Mouse (Mus musculus) stomach, embryonic 15.5 days (tissue): ENCODE results near the gene Cacng2. TPM values are rescaled to one million over a fixed set of nuclear protein-coding genes. Genes with fewer than 3 reads are reported as not detected.

Experiments used
- ATAC-seq: fragments of 200-750 bp; cut with Nextera tagmentation; 2 replicates; pipeline ENCODE4 v1.8.0; 2017; ENCODE audit warnings: low read depth, moderate number of reproducible peaks, moderate TSS enrichment; ENCODE audit not compliant: insufficient read depth, low FRiP score
- H3K27ac ChIP-seq: fragments of 300-500 bp; sonication (generic); 2 replicates; pipeline ENCODE4 v1.5.1; 2015; ENCODE audit warnings: mild to moderate bottlenecking, inconsistent platforms
- H3K27me3 ChIP-seq: fragments of 300-500 bp; sonication (generic); replicated peaks from 2 replicates; pipeline ENCODE4 v1.6.1; 2015; ENCODE audit warnings: inconsistent platforms
- H3K36me3 ChIP-seq: fragments of 300-500 bp; sonication (generic); 2 replicates; pipeline ENCODE4 v1.6.1; 2015; ENCODE audit warnings: inconsistent platforms
- H3K4me1 ChIP-seq: fragments of 300-500 bp; sonication (generic); 2 replicates; pipeline ENCODE4 v1.6.1; 2015; ENCODE audit warnings: inconsistent platforms
- H3K4me2 ChIP-seq: fragments of 300-500 bp; sonication (generic); 2 replicates; pipeline ENCODE4 v1.6.1; 2015; ENCODE audit warnings: mild to moderate bottlenecking, inconsistent platforms
- H3K4me3 ChIP-seq: fragments of 300-500 bp; sonication (generic); replicated peaks from 2 replicates; pipeline ENCODE4 v1.5.1; 2015; ENCODE audit warnings: inconsistent platforms
- H3K9ac ChIP-seq: fragments of 300-500 bp; sonication (generic); 2 replicates; pipeline ENCODE4 v1.6.1; 2015; ENCODE audit warnings: inconsistent platforms
- H3K9me3 ChIP-seq: fragments of 300-500 bp; sonication (generic); 2 replicates; pipeline ENCODE4 v1.6.1; 2016; ENCODE audit warnings: inconsistent platforms
- WGBS: fragments of 180-500 bp; shearing (Covaris S2); methylation state at CpG from one replicate; pipeline ENCODE4 v1.1.7; 2015; 5-methylcytosine and 5-hydroxymethylcytosine counted together
- polyA plus RNA-seq: library from polyadenylated mRNA; unstranded; fragments of >200 nt; fragmentation: Nextera tagmentation; extraction: Ambion mirVana; gene quantifications from 2 replicates; pipeline ENCODE4 v1.2.1, GENCODE M21; 2015

Cacng2 gene
- polyA plus RNA-seq, 1 experiment from 2014 or later, result 0.13 TPM

DNA sequence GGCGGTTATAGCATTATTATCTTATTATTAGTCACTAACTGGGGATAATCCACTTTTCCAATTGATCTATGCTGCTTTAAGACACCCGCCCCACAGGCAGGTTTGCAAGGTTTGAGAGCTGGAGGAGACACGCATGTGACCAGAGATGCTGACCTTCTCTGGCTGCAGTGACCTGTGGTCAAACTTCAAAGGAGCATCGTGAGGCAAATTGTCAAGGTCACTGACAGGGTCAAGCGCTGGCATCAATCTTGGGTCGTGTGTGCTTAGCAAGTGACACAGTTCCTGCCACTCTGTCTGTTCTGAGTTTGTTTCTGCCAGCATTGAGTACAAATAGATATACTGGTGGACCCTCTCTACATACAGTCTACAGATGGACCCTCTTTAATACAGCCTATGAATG is 14.8 kb upstream of the Cacng2 start:
- WGBS, result 27% methylated on average over 6 of the region's 6 CpGs
- H3K9ac ChIP-seq, result no peak overlapping the region
- H3K9me3 ChIP-seq, result no peaks in the 10 kb centered on the region
- no peak for ATAC-seq
- H3K4me1 ChIP-seq, result no peaks in the 10 kb centered on the region
- H3K27me3 ChIP-seq, result no peaks in the 10 kb centered on the region
- no peaks in the 10 kb centered on the region for H3K36me3 ChIP-seq
- no peak overlapping the region for H3K4me2 ChIP-seq
- no peak overlapping the region for H3K27ac ChIP-seq
- no peak overlapping the region for H3K4me3 ChIP-seq

DNA sequence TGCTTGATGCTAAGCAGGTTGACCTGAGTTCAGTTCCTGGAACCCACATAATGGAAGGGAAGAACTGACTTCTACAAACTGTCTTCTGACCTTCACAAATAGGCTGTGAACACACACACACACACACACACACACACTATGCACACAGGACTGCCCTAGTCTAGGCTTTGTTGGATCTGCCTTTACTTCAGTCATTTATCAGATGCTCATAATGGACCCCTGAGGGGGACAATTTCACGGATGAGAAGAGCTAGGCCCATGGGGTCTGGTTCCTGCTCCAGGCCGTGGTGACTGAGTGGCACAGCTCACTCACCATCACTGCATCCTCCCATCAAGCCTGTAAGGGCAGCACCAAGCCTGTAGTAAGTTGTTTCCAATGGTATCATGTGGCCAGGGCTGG is 13.6 kb upstream of the Cacng2 start:
- 59% methylated on average over 2 of the region's 2 CpGs for WGBS
- no peak for ATAC-seq
- no peak overlapping the region for H3K9ac ChIP-seq

DNA sequence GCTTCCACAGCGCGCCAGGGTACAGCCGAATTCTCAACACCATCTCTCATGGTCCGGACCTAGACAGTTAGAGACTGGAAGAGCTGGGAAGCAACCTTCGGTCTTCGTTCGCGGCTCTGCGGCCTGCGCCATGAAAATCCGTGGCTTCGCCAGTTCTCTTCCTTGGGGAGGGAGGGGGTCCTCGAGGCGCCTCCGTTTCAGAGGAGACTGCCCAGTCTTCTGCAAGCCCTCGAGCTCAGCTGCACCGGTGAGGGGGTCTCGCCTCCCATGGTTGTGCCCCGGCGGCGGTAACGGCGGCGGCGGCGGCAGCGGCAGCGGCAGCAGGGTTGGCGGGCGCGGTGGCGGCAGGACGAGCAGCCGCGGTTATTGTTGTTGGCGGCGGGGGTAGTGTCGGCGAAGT is 580 bp downstream of the Cacng2 start:
- Histone ChIP-seq H3K4me3 (peak overlapping the region; percentile 26), H3K27ac (no peak overlapping the region), H3K36me3 (no peaks in the 10 kb centered on the region), H3K4me1 (peaks cover 5% of the 10 kb centered on the region; the same call in 1 of the 2 replicates), H3K9me3 (no peaks in the 10 kb centered on the region), H3K4me2 (peak overlapping the region; percentile 56), H3K27me3 (peaks cover 16% of the 10 kb centered on the region), H3K9ac (no peak overlapping the region)
- WGBS, result 6% methylated on average over 37 of the region's 39 CpGs
- no peak for ATAC-seq

More for the DNA sequence above, 13.6 kb upstream of the Cacng2 start:
- no peaks in the 10 kb centered on the region for H3K36me3 ChIP-seq
- no peak overlapping the region for H3K4me3 ChIP-seq
- no peak overlapping the region for H3K27ac ChIP-seq
- H3K4me2 ChIP-seq, result no peak overlapping the region
- H3K9me3 ChIP-seq, result no peaks in the 10 kb centered on the region
- no peaks in the 10 kb centered on the region for H3K4me1 ChIP-seq
- no peaks in the 10 kb centered on the region for H3K27me3 ChIP-seq

DNA sequence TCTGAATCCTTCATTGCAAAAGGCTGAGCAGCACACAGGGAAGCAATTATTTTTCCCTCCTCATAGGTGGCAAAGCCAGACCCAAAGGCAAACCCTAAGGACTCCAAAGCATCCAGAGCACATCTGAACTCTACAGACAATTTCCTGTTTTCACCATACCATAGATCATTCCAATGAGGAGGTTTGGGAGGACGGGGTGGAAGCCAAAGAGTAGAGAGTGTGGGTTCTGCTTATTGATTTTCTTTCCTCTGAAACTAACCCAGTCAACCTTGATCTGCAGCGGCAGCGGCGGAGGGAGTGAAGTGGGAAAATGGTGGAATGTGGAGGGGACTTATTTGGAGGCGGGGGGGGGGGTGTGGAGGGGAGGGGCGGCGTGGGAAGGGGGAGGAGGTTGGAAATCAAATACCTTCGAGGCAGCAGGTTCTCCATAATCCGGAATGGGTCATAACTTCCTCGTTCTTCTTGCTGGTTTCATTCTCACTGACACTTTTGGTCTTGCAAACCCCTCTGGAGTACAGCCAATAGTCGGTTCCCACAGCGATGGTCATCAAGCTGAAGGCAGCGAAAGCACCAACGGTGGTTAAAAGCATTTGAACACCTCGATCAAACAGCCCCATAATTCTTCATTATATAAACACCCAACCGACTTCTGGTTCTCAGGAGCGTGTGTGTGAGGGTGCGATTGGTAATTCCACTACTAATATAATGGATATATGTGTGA is 1.4 kb downstream of the Cacng2 start:
- no peak overlapping the region for H3K27ac ChIP-seq
- no peak overlapping the region for H3K9ac ChIP-seq
- H3K36me3 ChIP-seq, result no peaks in the 10 kb centered on the region
- peaks cover 5% of the 10 kb centered on the region; the same call in 1 of the 2 replicates for H3K4me1 ChIP-seq
- no peak overlapping the region for H3K4me3 ChIP-seq
- no peaks in the 10 kb centered on the region for H3K9me3 ChIP-seq
- WGBS, result 68% methylated on average over 17 of the region's 18 CpGs
- H3K4me2 ChIP-seq, result no peak overlapping the region
- no peak for ATAC-seq
- peaks cover 19% of the 10 kb centered on the region for H3K27me3 ChIP-seq

DNA sequence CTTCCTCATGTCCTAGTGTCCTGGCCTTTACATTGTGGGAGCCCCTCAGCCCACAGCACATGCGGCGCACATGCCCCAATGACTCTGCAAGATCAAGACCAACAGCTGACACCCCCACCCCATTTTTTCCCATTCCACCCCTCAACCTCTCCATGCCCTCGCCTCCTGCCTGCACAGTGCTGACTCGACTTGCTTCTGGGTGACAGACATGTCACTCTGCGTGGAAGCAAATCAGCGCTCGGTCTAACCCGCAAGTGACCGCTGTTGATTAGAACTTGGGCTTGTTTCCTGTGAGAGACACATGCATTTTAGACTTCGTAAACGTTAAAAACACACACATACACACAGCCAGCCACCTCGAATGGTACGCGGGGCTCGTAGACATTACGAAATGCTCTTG is 2.1 kb downstream of the Cacng2 start:
- peaks cover 5% of the 10 kb centered on the region; the same call in 1 of the 2 replicates for H3K4me1 ChIP-seq
- H3K9ac ChIP-seq, result no peak overlapping the region
- WGBS, result 87% methylated on average over 16 of the region's 16 CpGs
- H3K36me3 ChIP-seq, result no peaks in the 10 kb centered on the region
- no peak overlapping the region for H3K4me3 ChIP-seq
- peaks cover 19% of the 10 kb centered on the region for H3K27me3 ChIP-seq
- ATAC-seq, result no peak
- H3K4me2 ChIP-seq, result no peak overlapping the region
- no peaks in the 10 kb centered on the region for H3K9me3 ChIP-seq
- H3K27ac ChIP-seq, result no peak overlapping the region

DNA sequence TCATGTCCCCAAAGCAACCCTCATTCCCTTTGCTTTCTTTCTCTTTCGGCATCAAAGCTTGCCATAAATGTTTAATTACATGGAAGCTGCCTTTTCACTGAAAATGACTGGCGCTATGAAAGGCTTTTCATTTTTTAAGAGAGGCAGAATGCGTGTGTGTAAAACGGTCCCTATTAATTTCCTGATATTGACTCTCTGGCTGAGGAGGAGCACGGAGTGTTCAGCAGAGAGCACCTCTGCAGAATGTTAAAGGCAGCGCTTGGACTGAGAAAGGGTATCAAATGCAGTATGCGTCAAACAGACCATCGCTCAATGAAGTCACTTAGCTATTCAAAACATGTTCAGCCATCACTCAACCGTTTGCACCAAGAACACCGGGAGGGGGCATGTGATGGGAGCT is 2.9 kb downstream of the Cacng2 start:
- no peak for ATAC-seq
- Histone ChIP-seq H3K36me3 (no peaks in the 10 kb centered on the region), H3K9ac (no peak overlapping the region), H3K4me1 (peaks cover 5% of the 10 kb centered on the region; the same call in 1 of the 2 replicates), H3K9me3 (no peaks in the 10 kb centered on the region), H3K27ac (no peak overlapping the region), H3K4me2 (no peak overlapping the region), H3K27me3 (peaks cover 19% of the 10 kb centered on the region), H3K4me3 (no peak overlapping the region)
- WGBS, result 83% methylated on average over 10 of the region's 10 CpGs

DNA sequence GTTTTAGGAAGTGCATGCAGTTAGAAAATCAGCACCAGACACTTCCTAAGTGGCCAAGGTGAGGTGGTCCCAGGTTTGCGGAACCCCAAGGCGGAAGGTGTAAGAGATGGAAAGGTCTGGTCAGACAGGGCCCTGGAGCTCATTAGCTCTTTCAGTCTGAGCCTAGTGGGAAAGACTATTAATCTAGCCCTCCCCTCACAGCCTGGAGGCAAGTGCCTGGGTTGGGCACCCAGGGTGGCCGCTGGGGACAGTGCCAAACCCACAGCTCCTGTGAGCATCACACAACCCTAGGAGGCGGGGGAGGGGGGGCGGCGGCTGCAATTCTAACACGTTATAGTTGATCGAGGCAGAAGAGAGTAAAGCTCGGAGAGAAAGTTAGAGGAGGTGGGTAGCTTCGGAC is 3.6 kb downstream of the Cacng2 start:
- Histone ChIP-seq H3K9me3 (no peaks in the 10 kb centered on the region), H3K4me3 (no peak overlapping the region), H3K27ac (no peak overlapping the region), H3K27me3 (peaks cover 19% of the 10 kb centered on the region), H3K36me3 (no peaks in the 10 kb centered on the region), H3K4me2 (no peak overlapping the region), H3K9ac (no peak overlapping the region), H3K4me1 (peaks cover 5% of the 10 kb centered on the region; the same call in 1 of the 2 replicates)
- 65% methylated on average over 10 of the region's 10 CpGs for WGBS
- ATAC-seq, result no peak

DNA sequence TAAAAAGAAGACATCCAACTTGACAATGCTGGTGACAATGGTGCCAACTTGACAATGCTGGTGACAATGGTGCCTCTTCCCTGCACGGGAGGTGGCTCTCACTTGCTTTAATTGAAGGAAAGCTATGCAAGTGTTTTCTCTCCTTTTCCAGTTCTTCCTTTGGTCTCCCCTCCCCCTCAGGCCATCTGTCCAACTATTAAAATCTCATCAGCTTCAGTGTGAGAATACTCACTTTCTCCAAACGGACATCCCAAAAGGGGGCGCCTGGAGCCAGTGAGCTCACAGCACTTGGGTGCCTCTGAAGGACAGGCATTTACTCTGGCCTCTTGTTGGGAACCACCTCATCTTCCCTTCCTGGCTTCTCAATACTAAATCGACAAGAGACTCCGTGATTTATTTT is 20.3 kb downstream of the Cacng2 start:
- Histone ChIP-seq H3K9ac (no peak overlapping the region), H3K4me1 (no peaks in the 10 kb centered on the region), H3K36me3 (no peaks in the 10 kb centered on the region), H3K9me3 (no peaks in the 10 kb centered on the region), H3K4me2 (no peak overlapping the region), H3K27ac (no peak overlapping the region), H3K4me3 (no peak overlapping the region), H3K27me3 (no peaks in the 10 kb centered on the region)
- 50% methylated on average over 5 of the region's 5 CpGs for WGBS
- no peak for ATAC-seq

DNA sequence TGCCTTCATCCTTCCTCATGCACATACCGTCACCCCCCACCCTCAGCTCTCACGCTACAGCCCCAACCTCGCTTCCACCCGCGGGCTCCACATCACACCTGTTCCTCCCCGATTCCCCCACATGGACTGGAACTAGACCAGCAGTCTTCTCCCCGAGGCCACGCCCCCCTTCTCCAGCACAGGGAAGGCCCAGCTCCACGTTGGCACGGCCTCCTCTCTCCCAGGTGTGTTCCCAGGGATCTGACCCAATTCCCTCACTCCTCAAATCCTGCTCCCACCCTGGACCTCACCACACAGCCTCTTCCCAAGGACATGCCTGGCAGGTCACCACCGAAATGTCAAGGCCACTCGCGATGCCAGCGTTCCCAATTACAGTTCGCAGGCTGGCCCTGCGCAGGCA is 23.8 kb downstream of the Cacng2 start:
- Histone ChIP-seq H3K27ac (no peak overlapping the region), H3K9ac (no peak overlapping the region), H3K27me3 (no peaks in the 10 kb centered on the region), H3K9me3 (no peaks in the 10 kb centered on the region), H3K4me3 (no peak overlapping the region), H3K36me3 (no peaks in the 10 kb centered on the region), H3K4me1 (no peaks in the 10 kb centered on the region), H3K4me2 (no peak overlapping the region)
- 83% methylated on average over 16 of the region's 16 CpGs for WGBS
- no peak for ATAC-seq

DNA sequence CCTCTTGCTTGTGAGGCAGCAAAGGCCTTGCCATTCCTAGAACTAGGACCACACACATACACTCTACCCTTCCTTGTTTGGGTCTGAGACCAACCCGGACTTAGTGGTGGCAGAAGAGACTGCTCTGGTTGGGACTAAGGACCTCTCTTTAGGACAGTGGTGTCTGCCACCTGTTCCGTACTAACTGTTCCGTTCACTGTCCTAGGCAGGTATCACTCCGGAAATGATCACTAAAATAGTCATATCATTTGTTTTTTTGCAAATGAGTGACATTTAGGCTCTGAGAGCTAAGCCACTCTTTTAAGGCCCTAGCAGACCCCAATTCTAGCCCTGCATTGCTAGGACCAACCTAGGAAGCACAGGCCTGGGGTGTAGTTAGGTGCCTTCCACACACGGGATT is 26.2 kb downstream of the Cacng2 start:
- ATAC-seq, result no peak
- WGBS, result 83% methylated on average over 5 of the region's 5 CpGs

DNA sequence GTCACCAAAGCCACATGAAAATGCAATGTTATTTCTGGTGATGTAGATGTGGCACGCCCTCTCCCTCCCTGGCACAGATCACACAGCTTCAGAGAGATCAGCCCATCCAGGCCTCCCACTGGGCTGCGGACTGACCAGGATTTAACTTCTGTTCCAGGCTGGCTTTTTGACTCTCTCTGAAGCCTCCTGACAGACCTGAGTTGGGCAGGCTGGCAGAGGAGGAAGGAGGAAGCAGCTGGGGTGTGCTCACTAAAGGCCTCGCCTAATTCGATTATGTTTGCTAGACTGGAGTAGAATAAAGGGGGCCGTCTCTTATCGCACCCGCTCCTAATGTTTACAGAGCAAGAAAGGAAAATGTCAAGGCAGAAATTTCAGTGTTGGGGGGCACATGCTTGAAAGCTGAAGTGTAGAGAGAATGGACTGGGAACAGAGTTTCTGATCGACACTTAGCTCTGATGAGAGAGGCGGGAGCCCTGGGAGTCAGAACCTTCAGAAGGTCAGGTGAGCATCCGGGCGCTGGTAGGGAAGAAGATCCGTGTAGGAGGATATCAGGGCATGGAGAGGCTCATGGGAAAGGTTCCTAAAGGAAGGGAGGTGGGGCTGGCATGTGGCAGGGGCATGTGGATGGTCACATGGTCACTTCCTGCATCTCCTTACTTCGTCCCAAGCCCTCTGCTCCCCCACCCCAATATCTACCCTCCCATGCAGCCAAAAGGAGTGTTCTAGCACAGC is 36.8 kb downstream of the Cacng2 start:
- H3K36me3 ChIP-seq, result no peaks in the 10 kb centered on the region
- ATAC-seq, result no peak

More for the DNA sequence above, 26.2 kb downstream of the Cacng2 start:
- H3K4me1 ChIP-seq, result no peaks in the 10 kb centered on the region
- no peaks in the 10 kb centered on the region for H3K36me3 ChIP-seq
- no peaks in the 10 kb centered on the region for H3K27me3 ChIP-seq
- H3K4me2 ChIP-seq, result no peak overlapping the region
- H3K9me3 ChIP-seq, result no peaks in the 10 kb centered on the region
- H3K9ac ChIP-seq, result no peak overlapping the region
- H3K27ac ChIP-seq, result no peak overlapping the region
- H3K4me3 ChIP-seq, result no peak overlapping the region

DNA sequence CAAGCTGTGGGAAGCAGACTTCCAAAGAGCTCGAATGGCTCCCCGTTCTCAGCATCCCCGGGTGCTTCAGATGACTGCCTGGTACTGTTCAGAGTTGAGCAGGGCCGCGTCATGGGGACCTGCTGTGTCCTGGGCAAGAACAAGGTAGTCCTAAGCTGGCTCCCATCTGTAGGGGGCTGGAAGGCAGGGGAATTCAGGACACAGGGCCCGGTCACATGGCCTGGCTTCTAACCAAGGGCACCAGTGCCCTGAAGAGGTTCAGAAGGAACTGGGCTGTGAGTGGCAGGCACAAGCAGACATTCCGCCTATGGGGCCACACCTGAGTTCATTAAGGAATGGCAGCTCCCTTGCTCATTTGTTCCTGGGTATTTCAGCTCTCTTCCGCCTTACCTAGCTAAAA is 37.7 kb downstream of the Cacng2 start:
- ATAC-seq, result no peak
- H3K27me3 ChIP-seq, result no peaks in the 10 kb centered on the region
- H3K4me2 ChIP-seq, result no peak overlapping the region
- no peaks in the 10 kb centered on the region for H3K4me1 ChIP-seq
- WGBS, result 63% methylated on average over 8 of the region's 8 CpGs
- H3K36me3 ChIP-seq, result no peaks in the 10 kb centered on the region
- H3K4me3 ChIP-seq, result no peak overlapping the region
- H3K9me3 ChIP-seq, result no peaks in the 10 kb centered on the region
- H3K9ac ChIP-seq, result no peak overlapping the region
- no peak overlapping the region for H3K27ac ChIP-seq

More for the DNA sequence above, 36.8 kb downstream of the Cacng2 start:
- no peaks in the 10 kb centered on the region for H3K9me3 ChIP-seq
- no peak overlapping the region for H3K9ac ChIP-seq
- H3K27ac ChIP-seq, result no peak overlapping the region
- 53% methylated on average over 13 of the region's 13 CpGs for WGBS
- no peaks in the 10 kb centered on the region for H3K27me3 ChIP-seq
- H3K4me1 ChIP-seq, result no peaks in the 10 kb centered on the region
- H3K4me3 ChIP-seq, result no peak overlapping the region
- no peak overlapping the region for H3K4me2 ChIP-seq
